Mouse (Mus musculus): ENCODE measurements around the gene Gngt2.

Gene Gngt2

DNA sequence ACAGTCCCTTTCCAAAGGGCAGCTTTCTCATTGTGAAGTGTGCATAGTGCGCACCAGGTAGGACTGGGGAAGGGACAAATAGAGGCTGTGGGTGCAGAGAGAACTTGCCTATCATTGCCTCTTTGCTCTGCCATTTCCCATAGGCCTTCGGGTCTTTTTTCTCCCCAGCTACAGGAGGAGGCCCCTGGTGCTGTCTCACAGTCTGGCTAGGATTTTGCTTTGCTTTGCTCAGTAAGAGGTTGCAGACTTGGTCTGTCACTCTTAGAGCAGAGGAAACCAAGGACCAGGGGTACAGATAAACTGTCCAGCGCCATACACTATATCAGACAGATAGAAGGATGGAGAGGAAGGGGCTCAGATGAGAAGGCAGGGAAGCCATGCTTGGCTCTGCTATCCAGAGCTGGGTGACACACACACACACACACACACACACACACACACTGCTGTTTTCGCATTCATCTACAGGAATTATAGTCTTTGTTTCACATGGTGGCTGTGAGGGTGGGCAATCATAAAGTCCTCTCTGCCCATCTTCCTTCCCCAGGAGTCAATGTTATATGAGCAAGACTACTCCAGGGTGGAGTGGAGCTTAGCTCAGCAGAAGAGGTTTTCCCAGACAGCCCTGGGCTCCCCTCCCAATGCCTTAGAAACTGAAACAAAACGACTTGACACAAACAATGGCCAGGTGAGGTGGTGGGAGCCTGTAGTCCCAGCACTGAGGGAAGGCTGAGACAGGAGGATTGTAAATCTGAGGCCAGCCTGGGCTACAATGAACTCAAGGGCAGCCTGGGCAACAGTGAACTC is 3.9 kb downstream of the Gngt2 start:
- in situ Hi-C loops (cut with MboI, MseI), result no loop called here

DNA sequence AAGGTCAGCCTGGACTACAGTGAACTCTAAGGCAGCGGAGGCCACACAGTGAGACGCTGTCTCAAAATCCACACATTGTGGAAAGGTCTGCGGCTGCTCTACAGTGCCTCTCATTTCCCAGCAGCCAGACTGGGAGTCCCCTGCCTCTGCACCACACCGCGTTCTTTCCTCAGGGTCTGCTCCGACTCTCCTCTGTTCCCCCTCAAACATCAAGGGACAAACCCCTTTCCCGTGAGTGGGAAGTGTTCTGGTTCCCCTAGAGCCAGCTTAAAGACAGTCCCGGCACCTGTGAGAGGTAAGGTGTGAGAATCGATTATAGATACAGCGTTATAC is 4.4 kb downstream of the Gngt2 start:
- in situ Hi-C loops (cut with MboI, MseI), result no loop called here

DNA sequence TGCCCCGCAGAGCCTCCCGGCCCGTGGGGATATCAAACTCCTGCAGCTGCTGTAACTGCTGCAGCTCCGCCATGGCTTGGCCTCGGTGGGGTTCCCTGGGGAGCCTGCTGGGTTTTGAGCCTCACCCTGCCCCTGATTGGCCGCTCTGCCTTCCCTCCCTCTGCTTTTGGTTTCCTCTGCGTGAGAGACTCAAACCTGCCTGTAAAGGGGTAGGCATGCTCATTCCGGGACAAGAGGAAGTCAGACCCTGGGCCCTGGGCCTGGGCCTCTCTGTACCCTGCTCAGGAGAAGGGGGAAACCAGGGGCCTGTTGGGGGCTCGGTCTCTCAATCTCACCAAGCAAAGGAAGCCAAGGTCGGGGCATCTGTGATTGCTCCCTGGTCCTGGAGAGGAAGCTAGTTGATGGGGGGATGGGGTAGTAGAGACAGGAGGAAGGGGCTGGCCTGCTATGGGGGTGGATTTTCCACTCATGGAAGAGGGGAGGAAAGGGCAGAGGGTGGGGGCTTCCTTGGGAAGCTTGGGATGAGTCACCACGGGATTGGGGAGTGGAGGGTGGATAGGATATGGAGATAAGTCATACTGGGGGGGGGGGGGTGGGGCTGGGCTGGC is 5.2 kb downstream of the Gngt2 start, which contains the start of gene Abi3:
Abi3 (minus strand) TSS at position 403 of the 608 bp plus-strand sequence.
- in situ Hi-C loops (cut with MboI, MseI), result no loop called here

DNA sequence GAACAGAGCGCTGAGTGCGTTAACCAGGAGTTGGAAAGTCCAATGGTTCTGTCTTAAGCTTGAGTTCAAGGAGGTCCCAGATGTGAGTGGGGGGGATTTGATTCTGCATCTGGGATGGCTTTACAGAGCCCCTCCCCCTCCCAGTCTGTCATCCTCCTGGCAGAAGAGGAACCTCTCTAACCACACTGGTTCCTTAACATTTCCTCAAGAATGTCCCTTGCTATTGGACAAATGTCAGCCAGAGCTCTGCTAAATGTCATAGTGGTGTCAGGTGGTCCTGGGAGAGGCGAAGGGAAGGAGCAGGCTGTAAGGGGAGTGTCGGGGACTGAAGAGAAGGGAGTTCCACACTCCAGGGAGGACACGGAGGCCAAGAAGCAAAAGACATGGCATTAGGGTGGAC is 5.9 kb downstream of the Gngt2 start:
- in situ Hi-C loops (cut with MboI, MseI), result no loop called here

DNA sequence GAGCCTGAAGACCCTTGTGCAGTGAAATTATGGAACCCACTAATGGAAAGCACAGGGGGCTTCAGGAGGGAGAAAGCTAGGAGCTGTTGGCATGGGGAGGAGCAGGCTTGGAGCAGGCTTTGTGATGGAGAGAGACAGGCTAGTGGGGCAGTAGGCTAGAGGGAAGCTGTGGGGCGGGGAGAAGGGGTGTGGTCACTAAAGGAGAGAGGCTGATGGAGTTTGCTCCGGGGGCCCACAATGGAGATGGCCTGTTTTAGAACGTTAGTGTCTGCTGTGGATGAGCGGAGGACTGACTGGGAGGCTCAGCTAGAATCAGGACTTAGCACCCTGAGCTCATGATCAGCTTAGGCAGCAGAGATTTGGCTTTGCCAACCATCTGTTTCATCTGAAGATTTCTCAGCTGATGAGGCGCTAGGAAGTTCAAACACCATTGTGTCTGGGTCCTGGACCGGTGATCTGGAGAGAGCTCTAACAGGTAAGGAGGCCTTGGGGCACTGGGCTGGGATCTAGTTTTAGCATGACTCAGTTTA is 6.5 kb downstream of the Gngt2 start:
- in situ Hi-C loops (cut with MboI, MseI), result no loop called here

DNA sequence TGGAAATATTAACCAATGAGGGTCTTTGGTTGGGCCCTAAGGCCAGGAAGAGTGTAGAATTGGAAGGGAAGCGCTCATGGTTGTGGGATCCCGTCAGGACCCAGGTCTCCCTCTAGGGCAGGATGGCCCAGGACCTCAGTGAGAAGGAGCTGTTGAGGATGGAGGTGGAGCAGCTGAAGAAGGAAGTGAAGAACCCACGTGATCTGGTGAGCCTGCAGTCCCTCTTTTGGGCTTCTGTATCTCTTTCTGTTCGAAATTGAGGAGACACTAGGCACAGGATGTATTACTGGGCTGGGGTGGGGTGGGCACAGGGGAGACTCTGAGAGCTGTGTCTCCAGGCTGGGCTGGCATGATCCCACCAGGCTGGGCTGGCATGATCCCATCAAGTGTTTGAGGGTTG is 7.9 kb downstream of the Gngt2 start:
- in situ Hi-C loops (cut with MboI, MseI), result no loop called here

DNA sequence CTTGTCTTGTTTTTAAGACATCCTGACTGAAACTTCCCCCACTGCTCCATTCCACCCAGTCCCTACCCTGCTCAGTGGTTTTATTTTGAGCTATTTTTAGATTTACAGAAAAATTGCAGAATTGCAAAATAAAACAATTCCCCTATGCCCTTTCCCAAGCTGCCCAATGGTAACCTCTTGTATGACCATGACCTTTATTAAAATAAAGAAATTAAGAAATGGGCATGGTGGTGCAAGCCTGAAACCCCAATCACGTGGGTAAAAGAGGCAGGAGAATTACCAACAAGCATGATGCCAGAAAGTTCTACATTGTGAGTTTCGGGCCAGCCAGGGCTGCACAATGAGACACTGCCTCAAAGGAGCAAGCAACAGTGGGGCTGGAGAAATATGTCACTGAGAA is 13.9 kb downstream of the Gngt2 start:
- in situ Hi-C loops (cut with MboI, MseI), result no loop called here

DNA sequence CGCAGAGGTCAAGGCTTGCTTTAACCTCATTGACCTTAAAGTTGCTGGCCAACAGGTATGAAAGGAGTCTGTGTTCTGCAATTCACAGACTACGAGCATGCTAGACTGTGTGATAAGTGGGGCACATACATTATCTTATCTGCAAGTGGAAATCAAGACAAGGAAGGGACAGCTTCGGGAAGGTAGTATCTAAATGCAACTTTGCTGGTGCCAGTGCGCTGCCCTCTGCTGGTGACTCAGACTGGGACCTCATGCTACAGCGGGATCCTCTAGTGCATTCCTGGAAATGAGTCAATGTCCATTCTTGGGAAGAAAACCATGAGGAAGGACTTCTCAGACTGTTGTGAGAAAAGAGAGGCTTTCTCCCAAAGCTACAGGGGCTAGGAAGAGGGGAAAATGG is 16.7 kb downstream of the Gngt2 start:
- in situ Hi-C loops (cut with MboI, MseI), result no loop called here

DNA sequence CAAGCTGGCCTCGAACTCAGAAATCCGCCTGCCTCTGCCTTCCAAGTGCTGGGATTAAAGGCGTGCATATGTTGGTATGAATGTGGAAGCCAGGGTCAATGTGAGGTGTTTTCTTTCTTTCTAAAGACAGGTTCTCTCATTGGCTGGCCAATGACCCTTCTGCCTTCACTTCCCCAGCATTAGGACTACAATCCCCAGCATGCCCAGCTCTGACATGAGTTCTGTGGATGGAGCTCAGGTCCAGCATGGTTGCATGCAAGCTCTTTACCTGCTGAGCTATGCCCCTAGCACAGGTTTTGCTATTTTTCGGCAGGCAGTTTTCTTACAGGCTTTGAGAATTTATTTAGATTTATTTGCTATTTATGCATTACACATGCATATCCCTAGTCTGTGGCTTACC is 20.3 kb downstream of the Gngt2 start:
- in situ Hi-C loops (cut with MboI, MseI), result no loop called here

DNA sequence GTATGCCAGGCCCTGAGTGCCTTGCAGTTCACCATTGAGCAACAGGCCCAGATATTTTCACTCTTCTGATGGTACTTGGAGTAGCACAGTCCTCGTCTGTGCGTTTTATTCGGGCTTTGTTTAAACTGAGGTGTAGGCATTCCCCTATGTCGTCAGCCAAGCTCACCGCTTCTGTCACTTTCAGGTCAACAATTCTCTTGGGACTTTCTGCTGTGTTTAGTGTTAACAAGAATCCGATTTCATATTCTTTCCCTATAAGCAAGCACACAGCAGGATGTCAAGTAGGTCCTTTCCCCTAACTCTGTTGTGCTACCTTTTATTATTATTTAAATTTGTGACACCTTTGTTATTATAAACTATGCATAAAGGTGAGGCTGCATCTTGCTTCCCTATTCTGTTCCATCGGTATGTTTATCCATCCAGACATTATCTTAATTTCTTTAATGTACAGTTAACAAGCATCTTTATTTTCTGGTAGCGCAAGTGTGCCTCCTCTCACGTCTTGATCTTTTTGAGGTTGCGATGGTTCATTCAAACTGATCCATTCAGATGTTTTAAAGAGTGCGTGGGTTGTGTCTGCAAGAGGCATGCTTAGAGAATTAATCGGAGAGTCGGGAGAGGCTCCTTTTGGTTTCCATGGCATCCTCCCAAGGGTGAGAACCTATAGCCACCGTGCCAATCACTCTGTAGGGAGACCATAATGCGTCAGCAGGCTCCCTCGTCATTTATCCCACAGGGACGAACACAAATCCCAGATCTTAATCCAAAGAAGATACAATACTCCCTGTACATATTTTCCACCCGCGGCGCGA is 20.9 kb downstream of the Gngt2 start:
- in situ Hi-C loops (cut with MboI, MseI), result no loop called here

DNA sequence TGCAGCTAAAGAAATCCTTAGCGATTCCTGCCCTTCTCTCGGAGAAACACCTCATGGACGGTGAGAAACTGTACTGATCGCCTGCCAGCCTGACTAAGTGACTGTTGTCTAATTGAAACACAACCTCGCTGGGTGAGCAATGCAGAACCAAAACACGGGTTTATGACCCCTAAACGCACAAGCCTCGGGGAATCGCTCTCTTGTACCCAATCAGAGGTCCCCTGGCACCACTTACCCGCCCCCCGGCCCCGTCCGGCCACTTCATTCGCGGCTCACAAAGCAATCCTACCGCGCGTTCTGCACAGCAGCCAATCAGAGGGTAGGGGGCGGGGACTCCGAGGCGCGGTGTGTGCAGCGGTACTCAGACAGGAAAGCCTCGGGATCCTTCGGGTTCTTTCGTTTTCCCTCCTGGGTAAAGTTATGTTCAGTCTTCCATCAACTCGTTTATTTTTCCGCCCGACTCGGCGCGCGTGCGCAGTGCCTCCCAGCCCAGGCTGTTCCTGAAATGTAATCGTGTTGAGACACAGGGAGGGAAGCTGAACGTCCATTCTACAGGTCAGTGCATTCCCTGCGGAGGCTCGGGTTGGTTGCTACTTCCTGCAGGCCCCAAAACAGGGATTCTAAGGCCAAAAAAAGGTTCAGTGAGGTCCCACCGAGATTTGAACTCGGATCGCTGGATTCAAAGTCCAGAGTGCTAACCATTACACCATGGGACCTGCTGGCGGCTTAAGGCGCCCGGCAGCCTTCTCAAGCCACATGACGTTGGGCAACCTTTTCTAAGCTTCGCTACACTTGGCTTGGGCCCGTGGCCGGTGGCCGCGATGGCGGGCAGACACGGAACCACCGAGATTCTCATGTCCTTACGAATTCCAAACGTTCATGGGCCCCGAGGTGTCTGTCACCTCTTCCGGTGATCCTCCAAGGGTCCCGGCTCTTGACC is 21.8 kb downstream of the Gngt2 start:
- in situ Hi-C loops (cut with MboI, MseI), result no loop called here

DNA sequence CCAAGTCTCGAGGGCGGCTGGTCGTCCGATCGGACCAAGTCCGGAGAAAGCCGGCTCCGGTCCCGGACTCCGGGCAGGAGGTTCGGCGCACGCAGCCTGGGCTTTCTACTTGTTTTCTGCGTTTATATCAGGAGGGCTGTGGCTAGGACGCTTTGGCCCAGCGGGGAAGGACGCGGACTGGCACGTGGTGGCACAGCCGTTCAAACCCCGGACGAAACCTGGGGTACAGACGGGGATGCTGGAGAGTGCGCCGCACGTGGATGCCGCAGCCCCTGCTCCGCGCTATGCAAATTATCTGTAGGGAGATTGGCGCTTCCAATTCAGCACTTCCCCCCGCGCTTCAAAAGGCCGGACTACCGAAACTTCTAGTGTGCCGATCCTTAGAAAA is 22.4 kb downstream of the Gngt2 start:
- in situ Hi-C loops (cut with MboI, MseI), result no loop called here

DNA sequence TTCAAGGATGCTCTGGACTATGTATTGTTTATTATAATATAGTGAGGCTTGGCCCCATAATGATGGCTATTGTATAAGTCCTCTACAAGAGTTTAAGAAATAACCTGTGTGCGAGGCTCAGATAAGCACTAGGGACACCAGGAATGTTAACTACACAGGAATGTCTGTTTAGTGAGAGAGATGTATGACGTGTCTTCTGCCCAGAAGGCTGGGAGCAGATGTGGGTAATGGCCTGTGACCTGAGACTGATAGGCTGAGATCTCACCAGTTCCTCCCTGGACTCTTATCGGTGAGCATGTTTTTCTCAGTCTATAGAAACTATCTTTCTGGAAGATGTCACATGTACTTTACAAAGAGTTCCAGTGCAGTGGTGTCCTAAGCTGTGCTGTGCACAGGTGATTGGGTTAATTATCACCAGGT is 23.1 kb downstream of the Gngt2 start:
- in situ Hi-C loops (cut with MboI, MseI), result no loop called here

DNA sequence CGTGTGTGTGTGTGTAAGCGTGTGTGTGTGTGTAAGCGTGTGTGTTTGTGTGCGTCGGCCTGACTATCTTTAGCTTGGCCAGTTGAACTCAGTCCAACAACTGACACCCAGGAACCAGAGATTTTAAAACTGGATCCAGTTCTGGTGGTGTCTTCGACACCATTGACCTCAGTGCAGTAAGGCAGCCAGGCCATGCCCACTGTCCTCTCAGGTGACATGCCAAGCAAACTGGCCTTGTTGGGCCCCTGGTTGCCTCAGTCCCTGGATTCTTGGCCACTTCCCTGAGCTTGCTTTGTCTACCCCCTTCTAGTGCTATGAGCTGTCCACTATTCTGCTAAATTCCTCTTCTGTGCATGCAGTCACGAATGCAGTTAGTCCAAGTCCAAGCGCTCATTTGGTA is 24.4 kb downstream of the Gngt2 start:
- in situ Hi-C loops (cut with MboI, MseI), result no loop called here

DNA sequence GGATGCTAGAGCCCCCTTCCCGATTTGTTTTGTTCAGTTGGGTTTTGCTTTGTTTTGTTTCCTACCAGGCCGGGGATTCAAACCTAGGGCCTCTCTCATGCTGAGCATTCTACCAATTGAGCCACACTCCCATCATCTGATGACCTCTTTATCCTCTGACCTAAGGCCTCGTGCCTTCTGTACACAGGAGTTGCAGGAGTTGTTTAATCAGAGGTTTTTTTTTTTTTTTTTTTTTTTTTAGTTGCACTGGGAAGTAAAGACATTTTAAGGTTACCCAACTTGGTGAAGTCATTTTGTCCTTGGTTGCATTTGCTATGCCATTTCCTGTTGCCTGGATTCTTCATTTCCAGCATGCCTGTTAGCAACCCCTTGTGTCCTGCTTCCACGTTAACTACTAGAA is 32.4 kb downstream of the Gngt2 start:
- in situ Hi-C loops (cut with MboI, MseI), result loop anchor here in 1 of 2 experiments (5.0 kb wide), 1 partner anchor 98 kb away; no protein-coding TSS in a partner anchor

DNA sequence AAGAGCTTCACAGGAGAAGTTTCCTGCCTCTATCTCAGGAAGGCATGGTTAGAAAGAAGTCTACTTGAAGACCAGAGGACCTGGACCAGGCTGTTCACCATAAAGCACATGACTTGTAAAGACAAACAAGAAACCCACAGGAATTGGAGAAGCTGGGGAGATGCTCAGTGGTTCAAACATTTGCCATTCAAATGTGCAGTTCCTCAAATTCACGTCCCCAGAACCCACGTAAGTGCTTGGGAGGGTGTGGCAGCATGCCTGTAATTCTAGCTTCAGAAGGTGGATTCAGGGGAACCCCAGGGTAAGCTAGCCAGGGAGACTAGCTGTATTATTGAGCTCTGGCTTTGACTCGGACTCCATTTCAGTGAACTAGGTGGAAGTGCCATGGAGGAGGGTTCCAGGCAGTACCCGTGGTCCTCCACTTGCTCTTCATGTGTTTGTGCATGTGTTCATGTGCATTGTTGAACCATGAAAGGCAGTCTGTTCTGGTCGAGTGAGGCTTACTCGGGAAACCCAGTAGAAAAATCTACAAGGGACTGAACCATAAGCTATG is 33.0 kb downstream of the Gngt2 start:
- in situ Hi-C loops (cut with MboI, MseI), result loop anchor here in 1 of 2 experiments (5.0 kb wide), 1 partner anchor 97 kb away; no protein-coding TSS in a partner anchor

DNA sequence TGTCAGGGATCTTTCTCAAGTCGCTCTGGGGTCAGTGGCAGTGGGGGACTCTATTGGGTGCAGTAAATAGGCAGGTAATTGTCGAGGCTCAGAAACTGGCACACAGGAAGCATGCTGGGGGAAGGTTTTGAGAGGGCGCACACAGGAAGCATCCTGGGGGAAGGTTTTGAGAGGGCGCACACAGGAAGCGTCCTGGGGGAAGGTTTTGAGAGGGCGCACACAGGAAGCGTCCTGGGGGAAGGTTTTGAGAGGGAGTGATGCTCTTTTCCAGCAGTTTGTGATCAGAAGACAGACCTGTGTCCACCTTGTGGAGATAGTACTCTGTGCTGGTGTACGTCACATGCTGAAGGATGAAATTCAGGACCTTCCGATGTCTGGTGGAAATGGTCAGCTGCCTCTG is 38.8 kb downstream of the Gngt2 start:
- in situ Hi-C loops (cut with MboI, MseI), result no loop called here

DNA sequence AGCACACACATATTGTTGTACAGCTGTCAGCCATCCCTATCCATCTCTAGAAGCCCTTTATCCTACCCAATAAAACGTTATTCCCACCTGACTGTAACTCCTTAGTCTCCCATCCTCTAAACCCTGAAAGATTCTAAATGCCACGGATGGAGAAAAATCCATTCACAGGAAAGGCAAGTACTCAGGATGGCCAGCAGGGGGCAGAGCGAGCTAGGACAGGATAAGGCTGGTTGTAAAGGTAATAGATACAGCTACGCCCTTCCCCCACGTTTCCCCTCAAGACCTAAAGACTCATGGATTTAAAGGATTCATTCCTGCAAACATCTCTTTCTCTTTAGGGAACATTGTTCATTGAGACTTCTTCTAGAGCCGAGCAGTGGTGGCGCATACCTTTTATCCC is 39.3 kb downstream of the Gngt2 start:
- in situ Hi-C loops (cut with MboI, MseI), result no loop called here

DNA sequence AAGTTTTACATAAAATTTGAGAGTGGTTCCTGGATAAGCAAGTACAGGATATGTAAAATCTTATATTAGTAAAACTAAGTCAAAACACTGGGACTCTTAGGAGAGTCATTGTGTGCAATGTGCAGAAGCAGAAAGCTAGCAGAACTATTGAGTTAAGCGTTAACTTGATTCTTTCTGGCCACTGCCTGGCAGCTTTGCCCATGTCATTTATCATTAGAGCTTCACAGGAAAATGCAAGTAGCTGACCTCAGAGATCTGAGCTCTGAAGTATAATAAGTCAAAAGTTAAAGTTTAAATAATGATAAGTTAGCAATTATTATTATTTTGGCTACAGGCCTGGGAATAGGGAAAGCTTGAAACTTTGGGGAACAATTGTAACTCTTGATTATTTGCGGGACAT is 42.8 kb downstream of the Gngt2 start:
- in situ Hi-C loops (cut with MboI, MseI), result loop anchor here in 1 of 2 experiments (5.0 kb wide), 1 partner anchor 67 kb away; no protein-coding TSS in a partner anchor

DNA sequence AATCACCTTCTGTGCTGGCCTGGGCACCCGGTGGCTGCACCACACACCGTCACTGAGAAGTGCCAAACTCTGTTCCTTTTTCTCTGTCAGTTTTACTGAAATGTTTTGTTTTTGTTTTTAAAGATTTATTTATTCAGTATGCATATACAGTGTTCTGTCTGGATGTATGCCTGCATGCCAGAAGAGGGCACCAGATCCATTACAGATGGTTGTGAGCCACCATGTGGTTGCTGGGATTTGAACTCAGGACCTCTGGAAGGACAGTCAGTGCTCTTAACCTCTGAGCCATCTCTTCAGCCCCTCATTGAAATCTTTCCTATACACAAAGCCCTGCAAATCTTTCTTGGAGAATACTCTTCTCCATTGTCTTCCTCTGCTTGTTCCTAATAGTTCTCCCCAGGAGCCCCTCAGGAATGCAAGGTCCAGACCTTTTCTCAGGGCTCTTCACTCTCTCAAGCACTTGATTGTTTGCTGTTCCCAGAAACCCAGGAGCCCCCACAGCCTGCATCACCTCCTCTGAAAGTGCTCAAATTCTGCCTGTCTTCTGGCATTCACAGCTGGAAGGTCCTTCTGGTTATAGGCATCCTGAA is 53.5 kb downstream of the Gngt2 start:
- in situ Hi-C loops (cut with MboI, MseI), result no loop called here

Data from T-helper 17 cell (primary cell).